Mouse (Mus musculus) ES-E14 (cell line): ENCODE measurements around the gene Ppard. TPM values are rescaled to one million over a fixed set of nuclear protein-coding genes. Genes with fewer than 3 reads are reported as not detected.
"Not testable (repeated sequence)": the region's sequence is repeated elsewhere in the genome, so short reads cannot be mapped to it uniquely, and the experiment has no call there.

Experiments
- DNase-seq: peaks from one replicate; pipeline ENCODE4 v3.0.0-alpha.2; 2013; ENCODE audit warnings: low read depth, low spot score
- H3K27ac ChIP-seq: 2 replicates; pipeline ENCODE4 v1.5.1; 2012; ENCODE audit warnings: low read depth, mild to moderate bottlenecking, low read length, moderate library complexity, mixed read lengths; ENCODE audit not compliant: poor library complexity, insufficient read depth, severe bottlenecking
- H3K36me3 ChIP-seq: 2 replicates; pipeline ENCODE4 v1.6.1; 2012; ENCODE audit warnings: mild to moderate bottlenecking, low read length, moderate library complexity, mixed read lengths; ENCODE audit not compliant: control insufficient read depth, poor library complexity, insufficient read depth, severe bottlenecking
- H3K4me1 ChIP-seq, 2 experiments: fragments of 150-350 bp in 1 of 2; sonication (generic) in 1 of 2; 2 replicates each; pipeline ENCODE4 v1.6.1; 2012; ENCODE audit warnings: low read length in 2 of 2, mild to moderate bottlenecking in 1 of 2, mixed read lengths in 1 of 2; ENCODE audit not compliant: control insufficient read depth in 2 of 2, insufficient read depth in 2 of 2, poor library complexity in 1 of 2
- H3K4me3 ChIP-seq, 2 experiments: fragments of 150-350 bp in 1 of 2; sonication (generic) in 1 of 2; 2 replicates each; pipeline ENCODE4 v1.5.1; 2012; ENCODE audit warnings: low read length in 2 of 2, low read depth in 1 of 2, mild to moderate bottlenecking in 1 of 2, mixed read lengths in 1 of 2; ENCODE audit not compliant: insufficient read depth in 1 of 2, poor library complexity in 1 of 2, severe bottlenecking in 1 of 2
- H3K9ac ChIP-seq: 2 replicates; pipeline ENCODE4 v1.6.1; 2012; ENCODE audit warnings: low read depth, mild to moderate bottlenecking, low read length, mixed read lengths; ENCODE audit not compliant: poor library complexity, insufficient read depth, severe bottlenecking
- H3K9me3 ChIP-seq: fragments of 150-350 bp; sonication (generic); 2 replicates; pipeline ENCODE4 v1.6.1; 2012; ENCODE audit warnings: low read depth, mild to moderate bottlenecking, low read length; ENCODE audit not compliant: control insufficient read depth, insufficient read depth
- CHD2 ChIP-seq: IDR thresholded peaks from 2 replicates; pipeline ENCODE4 v1.6.1; 2014; ENCODE audit warnings: mild to moderate bottlenecking, low read depth, low read length, inconsistent platforms
- HCFC1 ChIP-seq: IDR thresholded peaks from 2 replicates; pipeline ENCODE4 v1.6.1; 2012; ENCODE audit warnings: low read length, inconsistent platforms, borderline replicate concordance; ENCODE audit not compliant: insufficient read depth
- MAFK ChIP-seq: IDR thresholded peaks from 2 replicates; pipeline ENCODE4 v1.6.1; 2014; ENCODE audit warnings: mild to moderate bottlenecking, low read depth, low read length, inconsistent platforms; ENCODE audit not compliant: insufficient read depth
- ZC3H11A ChIP-seq: IDR thresholded peaks from 2 replicates; pipeline ENCODE4 v1.6.1; 2012; ENCODE audit warnings: low read depth, mild to moderate bottlenecking, inconsistent platforms, low read length, borderline replicate concordance
- ZNF384 ChIP-seq: IDR thresholded peaks from 2 replicates; pipeline ENCODE4 v1.6.1; 2012; ENCODE audit warnings: low read depth, low read length, inconsistent platforms
- in situ Hi-C, 2 experiments: fragments of 600-800 bp; cut with MboI; formaldehyde crosslinking; loops; one replicate each; pipeline ENCODE4 v1.15.1; 2025; ENCODE audit warnings: low sequenced_read_pairs in 2 of 2, inconsistent platforms in 1 of 2; ENCODE audit not compliant: unreplicated experiment in 2 of 2
- total RNA-seq: library from RNA; depleted of rRNA; stranded (reverse); fragments of 300-350 nt; gene quantifications from 2 replicates; pipeline ENCODE4 v1.2.3, GENCODE M21; 2012

Ppard gene
- total RNA-seq, 1 experiment = 6.7 TPM

GRCm38 (mm10) chr17:28330232-28330546 lies 97.7 kb downstream of the Ppard start:
- H3K4me1 ChIP-seq = peaks cover 0 to 38% of the 10 kb centered on the region in 2 experiments; a peak in 2 of 4 replicates
- in situ Hi-C loops = no loop called here
- H3K27ac ChIP-seq = peak overlapping the region; percentile 90
- peaks cover 38% of the 10 kb centered on the region for H3K36me3 ChIP-seq
- no peaks in the 10 kb centered on the region for H3K9me3 ChIP-seq
- DNase-seq = no peak
- TF ChIP-seq HCFC1 (no peak), ZC3H11A (no peak), CHD2 (no peak), MAFK (no peak), ZNF384 (0 out of 2 replicates have a peak, but pooled peaks have one; percentile 16)
- peak overlapping the region; percentile 99 for H3K9ac ChIP-seq
- H3K4me3 ChIP-seq = peak overlapping the region; percentile 56 to 95

GRCm38 (mm10) chr17:28330590-28330989 lies 98.1 kb downstream of the Ppard start:
- peak overlapping the region in 1 of 2 experiments; percentile 95; a peak in 2 of 4 replicates for H3K4me3 ChIP-seq
- H3K9ac ChIP-seq = peak overlapping the region; percentile 51
- H3K9me3 ChIP-seq, DNase-seq, H3K27ac ChIP-seq, in situ Hi-C loops: not testable (repeated sequence)
- H3K4me1 ChIP-seq = peaks cover 0 to 41% of the 10 kb centered on the region in 2 experiments; a peak in 2 of 4 replicates
- peaks cover 38% of the 10 kb centered on the region for H3K36me3 ChIP-seq

- H3K27ac ChIP-seq = no peak overlapping the region
- H3K9ac ChIP-seq = peak overlapping the region; percentile 51; the same call in 1 of the 2 replicates
- TF ChIP-seq ZC3H11A = no peak
- TF ChIP-seq CHD2 = peak; percentile 52; the same call in 1 of the 2 replicates
- no peaks in the 10 kb centered on the region for H3K9me3 ChIP-seq
- in situ Hi-C loops = no loop called here
- H3K4me1 ChIP-seq = peaks cover 0 to 37% of the 10 kb centered on the region in 2 experiments; a peak in 2 of 4 replicates
- H3K4me3 ChIP-seq = peak overlapping the region in 1 of 2 experiments; percentile 95; a peak in 2 of 4 replicates
- no peak for DNase-seq
- H3K36me3 ChIP-seq = peaks cover 37% of the 10 kb centered on the region
Observed at GRCm38 (mm10) chr17:28331241-28332112, 99.0 kb downstream of the Ppard start.

DNA sequence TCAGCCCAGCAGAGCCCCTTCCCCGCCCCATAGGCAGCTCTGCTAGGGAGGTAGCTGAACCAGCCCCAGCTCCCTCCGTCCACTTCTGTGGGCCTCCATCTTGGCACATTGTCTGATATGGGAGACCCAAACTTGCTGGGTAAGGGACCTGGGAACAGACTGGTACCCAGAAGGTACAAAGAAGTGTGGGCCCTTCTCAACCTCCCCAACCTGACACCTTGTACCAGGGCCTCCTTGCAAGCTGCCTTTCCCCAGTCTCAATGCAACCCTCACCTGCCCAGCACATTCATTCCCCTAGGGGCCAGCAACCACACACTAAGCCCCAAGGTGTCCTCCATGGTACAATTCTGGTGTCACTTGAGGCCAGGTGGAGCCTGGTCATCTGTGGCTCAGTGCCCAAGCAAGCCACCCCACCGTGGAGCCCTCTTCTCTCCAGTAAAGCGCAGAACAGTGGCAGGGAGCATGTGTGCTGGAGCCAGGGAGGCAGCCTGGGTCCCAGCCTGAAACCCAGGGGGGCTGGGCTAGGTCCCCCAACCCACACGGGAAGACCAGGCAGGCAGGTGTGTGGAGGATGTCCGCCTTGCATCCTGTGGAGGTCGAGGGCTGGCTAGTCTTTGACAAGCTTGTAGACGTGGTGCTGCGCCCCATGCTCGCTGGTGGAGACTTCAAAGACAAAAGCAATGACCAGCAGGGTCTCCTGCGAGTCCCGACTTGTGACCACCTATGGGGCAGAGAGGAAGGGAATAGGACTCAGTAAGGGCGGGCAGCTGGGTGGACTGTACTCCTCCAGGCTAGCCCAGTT lies 99.8 kb downstream of the Ppard start:
- in situ Hi-C loops = no loop called here
- Histone ChIP-seq H3K4me1 (peaks cover 0 to 35% of the 10 kb centered on the region in 2 experiments; a peak in 1 of 4 replicates), H3K9ac (no peak overlapping the region), H3K9me3 (no peaks in the 10 kb centered on the region), H3K4me3 (no peak overlapping the region), H3K27ac (no peak overlapping the region), H3K36me3 (peaks cover 35% of the 10 kb centered on the region)
- TF ChIP-seq ZNF384 (no peak), ZC3H11A (no peak), CHD2 (peak; percentile 44; the same call in 1 of the 2 replicates), HCFC1 (peak; percentile 26; the same call in 1 of the 2 replicates)
- no peak for DNase-seq
